Mouse (Mus musculus): ENCODE data around the gene Pgap3. TPM values are rescaled to one million over a fixed set of nuclear protein-coding genes. Genes with fewer than 3 reads are reported as not detected.
A peak's percentile ranks its signal among the peaks of the same experiment; 100 is the strongest.

Pgap3 gene
- 19.0 and 19.1 TPM in 2 replicates for polyA plus RNA-seq (2015; fragmentation: Nextera tagmentation; extraction: Ambion mirVana)

DNA sequence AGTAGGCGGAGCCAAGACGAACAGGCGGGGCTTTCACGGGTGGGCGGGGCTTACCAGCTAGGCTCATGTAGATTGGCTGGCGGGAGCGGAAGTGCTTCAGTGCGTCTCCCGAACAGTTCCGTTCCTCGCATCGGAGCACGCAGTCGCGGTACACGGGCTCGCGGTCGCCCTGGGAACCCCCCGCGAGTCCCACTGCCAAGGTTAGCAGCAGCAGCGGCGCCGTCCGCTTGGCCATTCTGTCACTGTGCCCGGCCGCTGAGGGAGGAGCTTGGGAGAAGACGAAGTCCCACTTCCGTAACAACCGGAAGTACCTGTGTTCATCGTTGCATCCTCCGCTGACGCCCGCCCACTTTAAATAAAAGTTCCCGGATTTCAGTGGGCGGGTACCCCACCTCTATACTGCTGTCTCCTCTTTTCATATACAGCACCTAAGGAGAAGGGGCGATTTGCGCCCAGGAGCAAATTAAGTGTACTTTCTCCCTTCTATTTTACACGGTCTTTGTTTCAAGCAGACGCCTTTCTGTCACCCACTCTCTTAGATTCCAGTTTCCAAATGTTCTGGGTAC, at the start of gene Pgap3:
Gene Pgap3 (minus strand): TSS at position 330 of the 566 bp plus-strand sequence.
- peak within 1 kb of the TSS; percentile 93 for H3K27ac ChIP-seq (replicated peaks)
- under 1% methylated on average over 40 of the region's 40 CpGs for WGBS
- ATAC-seq (ENCODE audit: extremely low read depth, insufficient number of reproducible peaks, low FRiP score, low TSS enrichment): peak; percentile 48; the same call in 1 of the 2 replicates

DNA sequence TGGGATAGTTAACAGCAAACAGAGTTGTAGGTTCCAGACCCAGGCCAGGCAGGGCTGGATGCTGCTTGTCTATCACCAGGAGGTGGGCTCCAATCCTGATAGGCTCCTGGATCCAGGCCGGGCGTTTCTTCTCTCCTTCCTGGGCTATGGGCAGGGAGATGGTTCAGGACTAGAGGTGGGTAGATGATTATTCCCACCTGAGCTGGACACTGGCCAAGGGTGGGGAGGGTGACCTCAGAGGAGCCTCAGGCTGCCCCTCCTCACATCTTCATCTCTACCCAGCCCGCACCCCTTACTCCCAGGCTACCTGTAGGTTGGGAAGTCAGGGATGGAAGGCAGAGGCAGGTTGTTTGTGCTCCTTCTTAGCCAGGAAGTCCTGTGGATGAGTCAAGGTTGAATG, 49.1 kb upstream of the Pgap3 start:
- no peak overlapping the region for H3K9ac ChIP-seq

More for the DNA sequence above, at the start of gene Pgap3:
- Histone ChIP-seq H3K36me3 (peaks cover 18% of the 10 kb centered on the region), H3K27me3 (replicated peaks) (peaks cover 3% of the 10 kb centered on the region; the same call in 1 of the 2 replicates), H3K9ac (peak within 1 kb of the TSS; percentile 83), H3K4me2 (peak within 1 kb of the TSS; percentile 89), H3K4me3 (peak within 1 kb of the TSS; percentile 67), H3K4me1 (peaks cover 23% of the 10 kb centered on the region), H3K9me3 (no peaks in the 10 kb centered on the region)

GRCm38 (mm10) chr11:98448191-98448790, 48.0 kb upstream of the Pgap3 start:
- no peak overlapping the region for H3K27ac ChIP-seq (replicated peaks)
- H3K4me2 ChIP-seq: peak overlapping the region; percentile 65; the same call in 1 of the 2 replicates
- H3K36me3 ChIP-seq: no peaks in the 10 kb centered on the region
- 44% methylated on average over 13 of the region's 13 CpGs for WGBS
- peaks cover 26% of the 10 kb centered on the region for H3K4me1 ChIP-seq
- no peak overlapping the region for H3K9ac ChIP-seq
- 0 out of 2 replicates have a peak, but pooled peaks cover 3% of the 10 kb centered on the region for H3K9me3 ChIP-seq
- peaks cover 48% of the 10 kb centered on the region for H3K27me3 ChIP-seq (replicated peaks)
- no peak for ATAC-seq (ENCODE audit: extremely low read depth, insufficient number of reproducible peaks, low FRiP score, low TSS enrichment)
- H3K4me3 ChIP-seq: peak overlapping the region; percentile 38; the same call in 1 of the 2 replicates

More for the DNA sequence above, 49.1 kb upstream of the Pgap3 start:
- Histone ChIP-seq H3K27ac (replicated peaks) (no peak overlapping the region), H3K4me3 (no peak overlapping the region), H3K9me3 (no peaks in the 10 kb centered on the region), H3K36me3 (no peaks in the 10 kb centered on the region), H3K4me1 (peaks cover 26% of the 10 kb centered on the region), H3K27me3 (replicated peaks) (peaks cover 55% of the 10 kb centered on the region), H3K4me2 (no peak overlapping the region)
- WGBS: 86% methylated on average over 3 of the region's 3 CpGs
- no peak for ATAC-seq (ENCODE audit: extremely low read depth, insufficient number of reproducible peaks, low FRiP score, low TSS enrichment)

DNA sequence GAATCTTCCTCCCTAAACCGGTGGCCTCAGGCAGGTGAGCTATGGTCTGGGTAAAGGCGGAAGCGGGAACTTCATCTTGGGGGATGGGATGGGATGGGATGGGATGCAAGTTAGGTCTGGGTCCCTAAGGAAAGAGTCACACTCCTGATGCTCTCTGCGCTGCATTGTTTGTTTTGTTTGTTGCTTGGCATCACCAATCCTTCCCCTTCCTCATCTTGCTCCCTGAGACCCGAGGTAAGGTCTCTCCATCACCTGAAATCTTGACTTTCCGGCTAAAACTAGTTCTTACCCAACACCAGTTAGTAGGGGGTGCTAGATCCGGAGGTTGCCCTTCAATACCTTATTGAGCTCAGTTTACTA, 47.2 kb upstream of the Pgap3 start:
- peaks cover 26% of the 10 kb centered on the region for H3K4me1 ChIP-seq
- peak overlapping the region; percentile 38 for H3K4me3 ChIP-seq
- H3K36me3 ChIP-seq: no peaks in the 10 kb centered on the region
- H3K27ac ChIP-seq (replicated peaks): no peak overlapping the region
- H3K9me3 ChIP-seq: 0 out of 2 replicates have a peak, but pooled peaks cover 3% of the 10 kb centered on the region
- WGBS: 13% methylated on average over 7 of the region's 7 CpGs
- peak overlapping the region; percentile 65 for H3K4me2 ChIP-seq
- no peak for ATAC-seq (ENCODE audit: extremely low read depth, insufficient number of reproducible peaks, low FRiP score, low TSS enrichment)
- peaks cover 41% of the 10 kb centered on the region for H3K27me3 ChIP-seq (replicated peaks)
- H3K9ac ChIP-seq: peak overlapping the region; percentile 54; the same call in 1 of the 2 replicates

DNA sequence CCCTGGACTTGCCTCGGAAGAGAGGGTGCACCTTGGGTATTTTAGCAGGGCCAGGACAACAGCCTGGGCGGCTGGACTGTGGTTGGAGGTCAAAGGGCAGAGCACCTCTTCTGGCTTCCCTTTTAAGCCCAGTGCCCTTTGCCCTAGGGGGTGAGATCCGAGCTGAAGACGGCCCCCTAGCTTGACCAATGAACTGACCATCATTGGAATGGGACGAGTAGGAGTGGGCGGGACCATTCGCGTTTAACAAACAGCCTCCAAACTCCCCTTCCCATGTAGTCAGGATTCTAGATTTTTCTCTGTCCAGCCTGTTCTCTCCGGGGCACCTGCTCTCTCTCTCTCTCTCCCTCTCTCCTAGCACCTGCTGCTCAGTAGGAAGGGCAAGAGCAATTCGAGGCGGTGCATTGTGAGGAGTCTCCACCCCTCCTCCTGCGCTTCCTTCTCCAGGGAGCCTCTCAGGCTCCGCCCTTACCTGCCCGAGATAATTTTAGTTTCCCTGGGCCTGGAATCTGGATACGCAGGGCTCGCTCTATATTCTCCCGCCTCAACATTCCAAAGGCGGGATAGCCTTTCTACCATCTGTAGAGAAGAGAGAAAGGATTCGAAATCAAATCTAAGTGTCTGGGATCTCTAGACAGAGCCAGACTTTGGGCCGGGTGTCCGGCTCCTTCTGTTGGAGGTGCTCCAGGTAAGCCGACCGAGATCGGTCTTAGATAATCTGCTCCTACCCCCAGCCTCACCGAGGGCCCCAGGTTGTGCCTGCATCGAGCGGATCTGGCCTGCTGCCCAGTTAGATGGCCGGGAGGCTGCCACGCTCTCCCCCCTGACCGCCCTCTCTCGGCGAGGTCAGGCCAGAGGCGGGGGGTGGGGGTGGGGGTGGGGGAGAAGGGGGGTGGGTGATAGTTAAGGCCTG, 46.5 kb upstream of the Pgap3 start:
- Histone ChIP-seq H3K36me3 (no peaks in the 10 kb centered on the region), H3K4me3 (peak overlapping the region; percentile 38), H3K4me1 (peaks cover 26% of the 10 kb centered on the region), H3K9me3 (0 out of 2 replicates have a peak, but pooled peaks cover 3% of the 10 kb centered on the region), H3K27ac (replicated peaks) (0 out of 2 replicates have a peak overlapping the region, but pooled peaks have one; percentile 6), H3K9ac (peak overlapping the region; percentile 54; the same call in 1 of the 2 replicates), H3K27me3 (replicated peaks) (peaks cover 41% of the 10 kb centered on the region), H3K4me2 (peak overlapping the region; percentile 65)
- ATAC-seq (ENCODE audit: extremely low read depth, insufficient number of reproducible peaks, low FRiP score, low TSS enrichment): peak; percentile 28; the same call in 1 of the 2 replicates
- 4% methylated on average over 33 of the region's 33 CpGs for WGBS

DNA sequence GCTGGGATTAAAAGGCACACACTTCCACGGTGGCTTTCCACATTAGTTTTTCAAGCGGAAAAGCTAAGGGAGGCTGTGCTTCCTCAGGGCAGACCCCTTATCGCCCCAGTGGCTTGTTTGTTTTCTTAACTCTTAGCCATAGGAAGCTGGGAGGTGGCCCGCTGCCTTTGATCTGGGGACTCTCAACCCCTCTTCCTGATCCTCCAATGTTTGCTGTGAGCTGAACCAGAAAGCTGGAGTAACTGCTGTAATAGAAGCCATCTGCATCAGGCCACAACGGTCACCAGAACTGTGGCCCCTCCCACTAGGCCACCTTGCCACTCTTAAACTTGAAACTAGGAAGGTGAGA, 45.9 kb upstream of the Pgap3 start, which contains the start of gene Grb7:
Gene Grb7 (plus strand): TSS at position 182 of the 349 bp plus-strand sequence.
- WGBS: 27% methylated on average over 5 of the region's 5 CpGs
- peak within 1 kb of the TSS; percentile 54; the same call in 1 of the 2 replicates for H3K9ac ChIP-seq
- H3K4me2 ChIP-seq: peak within 1 kb of the TSS; percentile 65
- 0 out of 2 replicates have a peak within 1 kb of the TSS, but pooled peaks have one; percentile 6 for H3K27ac ChIP-seq (replicated peaks)
- 0 out of 2 replicates have a peak, but pooled peaks cover 3% of the 10 kb centered on the region for H3K9me3 ChIP-seq
- H3K36me3 ChIP-seq: no peaks in the 10 kb centered on the region
- ATAC-seq (ENCODE audit: extremely low read depth, insufficient number of reproducible peaks, low FRiP score, low TSS enrichment): no peak
- H3K4me1 ChIP-seq: peaks cover 26% of the 10 kb centered on the region
- H3K27me3 ChIP-seq (replicated peaks): peaks cover 41% of the 10 kb centered on the region
- H3K4me3 ChIP-seq: peak within 1 kb of the TSS; percentile 38

GRCm38 (mm10) chr11:98445679-98446078, 45.4 kb upstream of the Pgap3 start:
- Histone ChIP-seq H3K27ac (replicated peaks) (no peak overlapping the region), H3K4me1 (peaks cover 26% of the 10 kb centered on the region), H3K4me2 (no peak overlapping the region), H3K36me3 (no peaks in the 10 kb centered on the region), H3K9me3 (0 out of 2 replicates have a peak, but pooled peaks cover 3% of the 10 kb centered on the region), H3K9ac (no peak overlapping the region), H3K27me3 (replicated peaks) (peaks cover 41% of the 10 kb centered on the region), H3K4me3 (no peak overlapping the region)
- no peak for ATAC-seq (ENCODE audit: extremely low read depth, insufficient number of reproducible peaks, low FRiP score, low TSS enrichment)
- WGBS: 61% methylated on average over 4 of the region's 4 CpGs

DNA sequence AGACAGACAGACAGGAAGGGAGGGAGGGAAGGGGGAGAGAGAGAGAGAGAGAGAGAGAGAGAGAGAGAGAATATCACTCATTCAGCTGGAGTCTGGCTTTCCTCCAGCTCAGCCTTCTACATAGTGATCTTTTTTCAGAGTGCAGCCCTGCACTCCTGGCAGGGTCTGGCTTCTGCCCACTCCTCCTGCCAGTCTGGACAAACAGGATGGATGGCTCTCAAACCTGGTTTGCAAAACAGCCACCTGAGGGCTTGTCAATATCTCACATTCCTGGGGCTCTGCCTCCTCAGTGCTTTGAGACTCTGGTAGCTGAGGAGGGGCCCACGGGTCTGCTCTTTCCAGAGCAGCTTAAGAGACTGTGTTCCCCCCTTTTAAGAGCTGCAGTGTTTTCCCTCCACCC, 44.9 kb upstream of the Pgap3 start:
- H3K36me3 ChIP-seq: no peaks in the 10 kb centered on the region

DNA sequence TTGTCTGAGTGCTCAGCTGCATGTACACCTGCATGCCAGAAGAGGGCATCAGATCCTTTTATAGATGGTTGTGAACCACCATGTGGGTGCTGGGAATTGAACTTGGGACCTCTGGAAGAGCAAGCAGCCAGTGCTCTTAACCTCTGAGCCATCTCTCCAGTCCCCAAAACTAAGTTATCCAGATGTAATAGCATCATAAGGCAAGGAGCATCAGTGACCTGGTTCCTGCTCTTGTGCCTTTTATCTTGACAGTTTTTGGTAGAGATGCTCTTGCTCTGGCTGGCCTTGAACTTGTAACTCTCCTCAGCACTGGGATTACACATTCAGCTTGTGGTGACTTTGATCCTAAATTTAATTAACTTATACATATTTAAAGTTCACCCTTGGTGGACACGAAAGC, 43.4 kb upstream of the Pgap3 start:
- Histone ChIP-seq H3K9me3 (0 out of 2 replicates have a peak, but pooled peaks cover 3% of the 10 kb centered on the region), H3K9ac (no peak overlapping the region), H3K27me3 (replicated peaks) (peaks cover 29% of the 10 kb centered on the region), H3K27ac (replicated peaks) (no peak overlapping the region), H3K4me1 (peaks cover 32% of the 10 kb centered on the region), H3K36me3 (no peaks in the 10 kb centered on the region), H3K4me2 (no peak overlapping the region), H3K4me3 (no peak overlapping the region)
- no peak for ATAC-seq (ENCODE audit: extremely low read depth, insufficient number of reproducible peaks, low FRiP score, low TSS enrichment)
- 91% methylated on average over 1 of the region's 1 CpGs for WGBS

More for the DNA sequence above, 44.9 kb upstream of the Pgap3 start:
- no peak overlapping the region for H3K9ac ChIP-seq
- peaks cover 41% of the 10 kb centered on the region for H3K27me3 ChIP-seq (replicated peaks)
- ATAC-seq (ENCODE audit: extremely low read depth, insufficient number of reproducible peaks, low FRiP score, low TSS enrichment): no peak
- peaks cover 26% of the 10 kb centered on the region for H3K4me1 ChIP-seq
- 0 out of 2 replicates have a peak, but pooled peaks cover 3% of the 10 kb centered on the region for H3K9me3 ChIP-seq
- WGBS: 33% methylated on average over 1 of the region's 1 CpGs
- no peak overlapping the region for H3K4me2 ChIP-seq
- H3K4me3 ChIP-seq: no peak overlapping the region
- no peak overlapping the region for H3K27ac ChIP-seq (replicated peaks)

- peak within 1 kb of the TSS; percentile 93 for H3K4me2 ChIP-seq
These were observed 38.3 kb upstream of the Pgap3 start, which contains the start of gene Mien1 for GRCm38 (mm10) chr11:98438331-98439158. Gene Mien1 (minus strand): TSS chr11:98438991.

More at GRCm38 (mm10) chr11:98438331-98439158, 38.3 kb upstream of the Pgap3 start, which contains the start of gene Mien1:
- Histone ChIP-seq H3K9me3 (0 out of 2 replicates have a peak, but pooled peaks cover under 1% of the 10 kb centered on the region), H3K4me1 (peaks cover 17% of the 10 kb centered on the region), H3K27ac (replicated peaks) (peak within 1 kb of the TSS; percentile 71), H3K4me3 (peak within 1 kb of the TSS; percentile 78), H3K36me3 (peaks cover 41% of the 10 kb centered on the region), H3K27me3 (replicated peaks) (no peaks in the 10 kb centered on the region), H3K9ac (peak within 1 kb of the TSS; percentile 85)
- peak; percentile 85 for ATAC-seq (ENCODE audit: extremely low read depth, insufficient number of reproducible peaks, low FRiP score, low TSS enrichment)
- WGBS: 2% methylated on average over 43 of the region's 43 CpGs
